Mouse (Mus musculus) frontal cortex, postnatal 10 days (tissue): ENCODE measurements around the gene Jazf1.

Source experiments
- DNase-seq, 2 experiments: peaks; one replicate each; pipeline ENCODE4 v3.0.0; 2022; ENCODE audit warnings: low spot score in 2 of 2, mixed read lengths in 1 of 2

The Jazf1 gene

GRCm38 (mm10) chr6:53067989-53068874 lies at the start of gene Jazf1:
Jazf1 (minus strand) TSS chr6:53068631.
- peak; percentile 39 to 55 for DNase-seq

DNA sequence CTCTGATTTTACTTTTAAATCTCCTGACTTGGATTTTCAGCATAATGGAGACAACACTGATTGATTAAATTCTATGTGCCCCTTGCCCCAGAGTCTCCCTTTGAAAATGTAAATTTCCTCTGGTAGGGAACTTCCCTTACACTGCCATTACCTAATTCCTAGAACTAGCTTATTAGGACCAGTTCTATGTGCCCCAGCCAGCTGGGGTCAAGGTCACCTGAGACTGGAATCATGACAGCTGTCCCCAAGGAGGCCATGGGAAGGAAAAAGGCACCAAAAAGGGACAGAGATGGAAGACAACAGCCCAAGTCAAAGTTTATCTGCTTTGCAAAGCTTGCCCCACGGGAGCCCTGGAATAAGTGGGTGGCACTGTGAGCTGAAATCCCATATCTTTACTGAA lies 49.4 kb upstream of the Jazf1 start:
- DNase-seq, result no peak

GRCm38 (mm10) chr6:53086879-53087278 lies 18.4 kb upstream of the Jazf1 start:
- DNase-seq, result no peak

DNA sequence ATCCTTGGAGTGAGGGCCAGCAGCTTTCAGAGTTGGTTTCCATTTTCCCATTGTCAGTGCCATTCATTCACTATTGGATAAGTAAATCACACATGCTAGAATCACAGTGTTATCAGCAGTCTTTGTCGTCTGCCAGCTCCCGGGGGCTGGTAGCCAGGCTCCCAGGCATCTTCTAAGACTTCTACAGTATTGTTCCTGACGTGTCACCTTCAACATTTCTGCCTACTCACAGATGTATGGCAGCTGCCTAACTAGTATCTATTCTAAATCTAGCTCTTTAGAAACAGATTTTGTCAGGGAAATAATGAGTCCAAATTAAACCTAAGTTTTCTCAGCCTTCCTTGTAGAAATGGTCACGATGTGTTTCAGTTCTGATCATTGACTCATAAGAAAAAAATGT lies 12.8 kb upstream of the Jazf1 start:
- DNase-seq, result peak in 1 of 2 experiments; percentile 21

DNA sequence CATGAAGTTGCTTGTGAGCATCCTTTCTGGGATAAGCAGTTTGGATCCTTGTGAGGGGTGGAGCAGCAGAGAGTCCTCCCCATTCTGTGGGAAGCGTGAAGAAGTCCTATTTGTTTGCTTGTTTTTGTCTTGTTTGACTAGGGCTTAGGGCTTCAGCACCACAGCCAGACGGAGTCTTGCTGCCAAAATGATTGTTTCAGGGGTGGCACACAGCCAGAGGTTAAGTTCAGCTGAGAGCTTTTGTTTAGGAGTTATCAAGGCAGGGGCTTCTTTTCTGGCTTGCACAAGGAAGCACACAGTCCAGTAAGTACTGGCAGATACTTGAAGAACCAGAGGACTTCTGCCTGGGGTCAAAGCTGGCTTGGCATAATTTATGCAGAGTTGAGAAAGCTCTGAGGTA lies 10.2 kb upstream of the Jazf1 start:
- no peak for DNase-seq

DNA sequence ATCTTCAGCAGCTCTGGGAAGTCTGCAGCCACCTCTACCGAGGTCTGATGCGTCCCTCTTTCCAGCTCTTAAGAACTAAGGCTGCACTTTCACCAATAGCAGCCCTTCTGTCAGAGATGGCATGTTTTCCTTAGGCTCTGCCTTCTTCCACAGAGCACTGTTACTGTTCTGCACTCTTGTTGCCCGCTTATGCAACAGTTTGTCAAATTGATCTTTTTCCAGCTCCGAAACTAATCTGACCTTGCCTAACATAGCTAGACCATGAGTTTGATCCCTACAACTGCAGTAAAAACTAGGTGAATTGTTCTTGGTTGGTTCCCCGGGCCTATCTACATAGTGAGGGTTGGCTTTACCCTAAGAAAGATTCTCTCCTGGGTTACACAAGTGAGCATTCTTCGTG lies 3.3 kb upstream of the Jazf1 start:
- no peak for DNase-seq

GRCm38 (mm10) chr6:53069976-53070575 lies 1.6 kb upstream of the Jazf1 start:
- DNase-seq, result no peak

- no peak for DNase-seq
Observed at GRCm38 (mm10) chr6:53068875-53069178, 396 bp upstream of the Jazf1 start.

GRCm38 (mm10) chr6:53067446-53067988 lies 914 bp downstream of the Jazf1 start:
- peak; percentile 24 to 29 for DNase-seq

DNA sequence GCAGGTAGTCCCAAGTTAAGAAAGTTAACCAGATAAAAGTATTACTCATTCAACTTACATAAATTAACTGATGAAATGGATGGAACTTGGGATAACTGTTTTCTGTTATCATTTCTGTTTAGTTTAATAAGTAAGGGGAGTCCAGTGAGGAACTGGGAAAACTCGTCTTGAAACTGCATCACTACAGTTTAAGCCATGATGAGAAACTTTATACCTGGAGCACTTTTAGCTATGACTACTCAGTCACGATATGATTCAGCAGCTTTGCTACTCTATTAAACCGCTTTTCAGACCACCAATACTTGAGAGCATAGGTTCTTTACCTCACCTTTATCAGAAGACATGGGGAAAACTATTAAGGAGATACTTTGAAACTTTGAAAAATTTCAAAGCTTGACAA lies 1.5 kb downstream of the Jazf1 start:
- DNase-seq, result no peak

DNA sequence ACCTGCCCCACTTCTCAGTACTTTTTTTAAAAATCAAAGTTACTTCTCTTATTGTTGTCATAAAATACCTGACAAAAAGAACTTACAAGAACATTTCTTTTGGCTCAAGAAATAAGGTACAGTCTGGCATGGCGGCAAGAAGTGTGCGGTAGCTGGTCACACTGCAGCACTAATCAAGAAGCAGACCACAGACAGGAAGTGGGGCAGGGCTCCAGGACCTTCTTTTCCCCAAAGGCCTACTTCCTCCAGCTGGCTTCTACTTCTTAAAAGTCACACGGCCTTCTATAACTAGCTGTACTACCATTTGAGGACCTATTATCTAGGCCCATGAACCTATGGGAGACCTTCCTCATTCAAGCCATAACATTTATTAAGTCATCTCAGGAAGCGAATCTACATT lies 4.4 kb downstream of the Jazf1 start:
- no peak for DNase-seq

- DNase-seq, result no peak
Observed at GRCm38 (mm10) chr6:53054909-53055308, 13.5 kb downstream of the Jazf1 start.

GRCm38 (mm10) chr6:53045501-53045900 lies 22.9 kb downstream of the Jazf1 start:
- DNase-seq, result no peak

DNA sequence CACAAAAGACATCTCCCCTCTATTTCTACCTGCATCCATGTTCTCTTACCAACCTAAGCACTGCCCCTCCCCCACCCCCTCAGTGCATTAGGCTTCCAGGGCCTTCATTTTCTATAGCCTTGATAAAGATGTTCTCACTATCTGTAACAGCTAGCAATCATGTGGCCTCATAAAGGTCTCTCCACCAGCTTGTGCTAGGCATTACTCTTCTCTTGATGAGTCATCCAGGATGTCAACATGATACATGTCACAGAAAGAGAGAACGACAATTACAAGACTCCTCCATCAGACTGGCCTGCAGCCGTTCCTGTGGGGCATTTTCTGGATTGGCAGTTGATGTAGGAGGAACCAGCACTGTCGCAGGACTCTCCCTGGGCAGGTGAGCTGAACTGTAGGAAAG lies 30.3 kb downstream of the Jazf1 start:
- DNase-seq, result no peak

DNA sequence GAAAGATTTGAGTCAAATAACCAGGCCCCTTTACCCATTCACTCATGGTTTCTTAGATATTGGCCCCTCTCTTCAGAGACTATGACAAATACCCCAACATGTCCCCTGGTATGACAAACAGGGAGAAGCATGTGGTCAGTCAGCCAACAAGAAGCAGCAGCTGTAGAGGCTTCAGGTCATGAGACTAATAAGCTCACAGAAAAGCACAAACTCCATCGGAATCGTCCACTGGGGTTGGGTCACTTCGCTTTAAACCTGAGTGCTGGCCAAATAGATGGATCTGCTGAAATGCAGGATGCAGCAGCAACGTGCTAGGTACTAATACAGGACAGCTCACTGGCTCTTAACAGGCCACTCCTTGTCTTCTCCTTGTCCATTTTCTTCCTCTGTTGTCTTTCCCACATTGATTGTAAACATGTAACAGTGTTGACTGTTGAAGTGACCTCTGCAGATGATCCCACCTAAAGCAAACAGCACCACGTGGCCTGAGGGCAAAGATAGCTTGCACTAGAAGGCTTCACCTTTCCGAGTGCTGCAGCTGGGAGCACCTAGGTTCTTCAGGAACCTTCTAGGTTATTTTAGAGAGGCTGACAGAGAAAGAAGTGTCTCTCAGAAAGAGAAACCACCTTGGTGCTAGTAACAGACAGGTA lies 33.9 kb downstream of the Jazf1 start:
- DNase-seq, result no peak

- no peak for DNase-seq
Observed at GRCm38 (mm10) chr6:53032730-53033484, 35.5 kb downstream of the Jazf1 start.

- no peak for DNase-seq
Observed at GRCm38 (mm10) chr6:53022069-53022468, 46.4 kb downstream of the Jazf1 start.

DNA sequence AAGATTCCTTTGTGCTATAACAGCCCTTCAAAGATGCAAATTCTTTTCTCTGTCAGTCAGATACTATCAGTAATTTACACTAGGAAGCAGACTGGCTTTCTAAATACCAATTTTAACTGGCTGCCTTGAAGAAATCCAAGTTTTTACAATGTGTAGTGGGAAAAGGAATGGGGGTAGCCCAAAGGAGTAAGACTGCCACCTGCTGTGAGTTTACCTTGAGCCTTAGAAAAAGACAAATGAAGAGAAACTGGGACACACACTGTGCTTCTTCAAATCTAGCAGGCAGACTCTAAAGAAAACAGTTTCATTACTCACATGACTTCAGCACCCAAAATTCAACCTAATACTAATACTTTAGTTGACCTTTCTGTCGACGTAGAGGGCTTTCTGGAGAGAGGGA lies 47.4 kb downstream of the Jazf1 start:
- no peak for DNase-seq

- DNase-seq, result no peak
Observed at GRCm38 (mm10) chr6:53017357-53018205, 50.9 kb downstream of the Jazf1 start.

DNA sequence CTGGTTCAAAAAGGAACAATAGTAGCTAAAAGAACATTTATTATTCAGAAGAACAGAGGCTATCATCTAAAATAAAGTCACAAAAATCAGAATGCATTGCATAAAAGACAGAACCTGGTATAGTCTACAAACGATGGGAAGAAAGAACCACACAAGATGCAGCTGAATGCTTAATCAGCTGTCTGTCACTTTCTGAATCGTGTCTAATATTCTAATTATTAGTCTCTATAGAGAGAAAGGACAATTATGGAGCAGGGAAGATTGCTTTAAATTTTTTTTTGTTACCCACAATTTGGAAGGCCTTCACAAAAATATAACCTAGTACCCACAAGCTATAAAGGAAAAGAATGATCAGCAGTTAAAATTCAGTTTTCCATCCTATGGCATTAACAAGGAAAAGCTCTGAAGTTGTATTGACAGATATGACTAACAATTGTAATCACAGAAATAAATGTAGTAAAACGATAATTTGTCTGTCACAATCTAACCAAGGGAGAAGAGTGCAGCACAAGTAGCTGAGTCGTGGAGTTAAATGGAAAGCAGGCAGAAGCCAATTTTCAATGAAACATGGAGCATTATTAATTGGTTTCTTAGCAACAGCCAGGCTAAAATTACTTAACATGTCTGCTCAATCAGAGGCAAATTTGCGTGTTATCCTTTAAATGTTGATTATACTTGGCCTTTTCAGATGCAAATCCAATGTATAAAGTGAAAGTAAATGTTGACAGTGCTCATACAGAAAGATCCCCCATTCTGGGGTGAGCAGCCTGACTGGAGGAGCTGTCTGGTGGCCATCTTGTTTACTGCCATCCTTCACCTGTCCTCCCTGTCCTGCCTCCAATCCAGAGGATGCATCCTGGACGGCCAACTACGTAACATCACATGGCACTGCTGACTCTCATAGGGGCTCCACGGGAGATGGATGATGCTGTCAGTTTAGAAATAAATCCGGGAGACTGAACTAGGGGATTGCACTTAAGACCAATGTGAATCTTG lies 53.7 kb downstream of the Jazf1 start:
- no peak for DNase-seq
